Mouse (Mus musculus) small intestine, adult 2 months (tissue): ENCODE data around the gene Ccpg1os.

ENCODE experiments used
- CTCF ChIP-seq: fragments of 200-500 bp; IDR thresholded peaks from 2 replicates; pipeline ENCODE4 v1.5.1; 2012; ENCODE audit warnings: low read depth, mild to moderate bottlenecking, control low read depth, inconsistent platforms, low read length, moderate library complexity, mixed read lengths; ENCODE audit not compliant: insufficient replicate concordance, insufficient read length; ENCODE audit errors: extremely low read depth
- POLR2A ChIP-seq: fragments of 200-500 bp; IDR thresholded peaks from 2 replicates; pipeline ENCODE4 v1.6.1; 2012; ENCODE audit warnings: low read depth, mild to moderate bottlenecking, control low read depth, inconsistent platforms, low read length, moderate library complexity

DNA sequence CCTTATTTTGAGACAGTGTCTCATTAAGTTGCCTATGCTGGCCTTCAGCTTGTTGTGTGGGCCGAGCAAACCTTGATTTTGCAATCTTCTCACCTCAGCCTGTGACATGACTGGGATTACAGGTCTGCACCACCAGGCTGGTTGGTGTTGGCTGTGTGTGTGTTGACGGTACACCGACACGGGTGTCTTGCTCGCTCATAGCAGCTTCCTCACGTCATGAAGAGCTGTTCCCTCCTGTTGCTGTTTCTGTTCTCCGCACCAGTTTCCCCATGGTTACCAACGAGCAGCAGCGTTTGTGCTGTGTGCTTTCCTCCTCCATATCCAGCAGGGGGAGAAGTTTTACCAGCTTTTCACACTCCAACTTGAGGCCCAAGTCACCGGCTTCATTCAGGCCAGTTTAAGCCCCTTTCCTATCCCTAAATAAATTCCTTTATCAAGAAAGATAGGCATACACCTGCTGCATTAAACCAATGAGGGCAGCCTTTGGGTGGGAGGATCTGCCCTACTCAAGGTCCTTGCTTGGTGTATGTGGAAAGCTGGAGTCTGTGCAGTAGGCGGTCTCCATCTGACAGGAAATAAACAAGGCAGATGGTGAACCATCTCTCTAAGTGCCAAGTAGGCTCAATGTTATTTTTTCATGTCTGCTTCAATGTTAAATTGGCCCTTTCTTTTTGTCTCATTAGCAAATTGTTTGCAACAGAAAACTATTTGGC lies 16.7 kb downstream of the Ccpg1os start:
- TF ChIP-seq CTCF (peak; percentile 61; the same call in 1 of the 2 replicates), POLR2A (no peak)
